In genomic region chr7:143313572-143314319, GRCm38 (mm10) we compare ENCODE assay signal across 8 mouse cellular contexts.
DNase-seq lines count a peak whose midpoint lies in the region; ATAC-seq lines count a peak whose summit lies in the region.

No protein-coding gene starts in this region.

- DNase-seq in adrenal gland, postnatal 10 days, result peak; percentile 87
- peak; percentile 70 for DNase-seq in kidney, postnatal 10 days
- DNase-seq in lung, postnatal 25 days (ENCODE audit: low spot score), result peak; percentile 89
- DNase-seq in spleen, postnatal 14 days (ENCODE audit: low spot score in 2 of 2), result no peak
- DNase-seq in embryo, embryonic 10 days (ENCODE audit: low spot score), result no peak
- DNase-seq in left cerebral cortex, postnatal 14 days (ENCODE audit: low spot score in 2 of 2), result no peak

- intact Hi-C loops in left cerebral cortex, postnatal 14 days (cut with DNase I), result no loop called here

- peak; percentile 92 for ATAC-seq in granulocyte monocyte progenitor cell, adult 5-6 weeks (replicated peaks; ENCODE audit: poor library complexity, severe bottlenecking)
- ATAC-seq in cerebellum, adult (ENCODE audit: insufficient number of reproducible peaks, low FRiP score, low TSS enrichment), result no peak

Comparison
In these comparisons a context has a peak if more than half of its experiments do, and no peak if none do; other contexts are left out.
1. DNase-seq: peak in adrenal gland, postnatal 10 days (single experiment), kidney, postnatal 10 days (single experiment) and lung, postnatal 25 days (single experiment); none in spleen, postnatal 14 days (0 of 2), embryo, embryonic 10 days (single experiment) and left cerebral cortex, postnatal 14 days (0 of 2).